Mouse (Mus musculus) limb, embryonic 11.5 days (tissue): ENCODE data around the gene Gm49391. TPM values are rescaled to one million over a fixed set of nuclear protein-coding genes. Genes with fewer than 3 reads are reported as not detected.

Experiments
- ATAC-seq: fragments of 200-750 bp; cut with Nextera tagmentation; 2 replicates; pipeline ENCODE4 v1.8.0; 2017; ENCODE audit warnings: low read depth; ENCODE audit not compliant: insufficient number of reproducible peaks, low FRiP score, low TSS enrichment
- DNase-seq: peaks from one replicate; pipeline ENCODE4 v3.0.0-alpha.2; 2015; ENCODE audit warnings: low spot score
- H3K27ac ChIP-seq: fragments of 300-500 bp; sonication (generic); replicated peaks from 2 replicates; pipeline ENCODE4 v1.5.1; 2014; ENCODE audit warnings: low read depth, mild to moderate bottlenecking, low read length
- H3K27me3 ChIP-seq: fragments of 300-500 bp; sonication (generic); 2 replicates; pipeline ENCODE4 v1.6.1; 2014; ENCODE audit warnings: mild to moderate bottlenecking, low read length, mixed read lengths; ENCODE audit not compliant: control insufficient read depth, insufficient read depth
- H3K36me3 ChIP-seq: fragments of 300-500 bp; sonication (generic); 2 replicates; pipeline ENCODE4 v1.6.1; 2014; ENCODE audit warnings: mild to moderate bottlenecking, low read length, moderate library complexity, mixed read lengths; ENCODE audit not compliant: control insufficient read depth, insufficient read depth
- H3K4me1 ChIP-seq: fragments of 300-500 bp; sonication (generic); 2 replicates; pipeline ENCODE4 v1.6.1; 2014; ENCODE audit warnings: low read length, mixed read lengths; ENCODE audit not compliant: control insufficient read depth, insufficient read depth
- H3K4me2 ChIP-seq: fragments of 300-500 bp; sonication (generic); 2 replicates; pipeline ENCODE4 v1.6.1; 2014; ENCODE audit warnings: low read depth, mild to moderate bottlenecking, moderate library complexity; ENCODE audit not compliant: severe bottlenecking
- H3K4me3 ChIP-seq: fragments of 300-500 bp; sonication (generic); 2 replicates; pipeline ENCODE4 v1.5.1; 2014; ENCODE audit warnings: low read depth, low read length
- H3K9ac ChIP-seq: fragments of 300-500 bp; sonication (generic); 2 replicates; pipeline ENCODE4 v1.6.1; 2014; ENCODE audit warnings: mild to moderate bottlenecking, low read length
- H3K9me3 ChIP-seq: fragments of 300-500 bp; sonication (generic); 2 replicates; pipeline ENCODE4 v1.6.1; 2016; ENCODE audit warnings: low read length; ENCODE audit not compliant: control insufficient read depth
- WGBS: fragments of 180-500 bp; shearing (Covaris S2); extraction: QIAGEN DNeasy Blood & Tissue Kit; methylation state at CpG from one replicate; pipeline ENCODE4 v1.1.7; 2014; 5-methylcytosine and 5-hydroxymethylcytosine counted together
- polyA plus RNA-seq: library from polyadenylated mRNA; unstranded; fragments of >200 nt; fragmentation: Nextera tagmentation; extraction: Ambion mirVana; gene quantifications from 2 replicates; pipeline ENCODE4 v1.2.1, GENCODE M21; 2014

The Gm49391 gene
- polyA plus RNA-seq, 1 experiment from 2014 or later, result 0.79 TPM

DNA sequence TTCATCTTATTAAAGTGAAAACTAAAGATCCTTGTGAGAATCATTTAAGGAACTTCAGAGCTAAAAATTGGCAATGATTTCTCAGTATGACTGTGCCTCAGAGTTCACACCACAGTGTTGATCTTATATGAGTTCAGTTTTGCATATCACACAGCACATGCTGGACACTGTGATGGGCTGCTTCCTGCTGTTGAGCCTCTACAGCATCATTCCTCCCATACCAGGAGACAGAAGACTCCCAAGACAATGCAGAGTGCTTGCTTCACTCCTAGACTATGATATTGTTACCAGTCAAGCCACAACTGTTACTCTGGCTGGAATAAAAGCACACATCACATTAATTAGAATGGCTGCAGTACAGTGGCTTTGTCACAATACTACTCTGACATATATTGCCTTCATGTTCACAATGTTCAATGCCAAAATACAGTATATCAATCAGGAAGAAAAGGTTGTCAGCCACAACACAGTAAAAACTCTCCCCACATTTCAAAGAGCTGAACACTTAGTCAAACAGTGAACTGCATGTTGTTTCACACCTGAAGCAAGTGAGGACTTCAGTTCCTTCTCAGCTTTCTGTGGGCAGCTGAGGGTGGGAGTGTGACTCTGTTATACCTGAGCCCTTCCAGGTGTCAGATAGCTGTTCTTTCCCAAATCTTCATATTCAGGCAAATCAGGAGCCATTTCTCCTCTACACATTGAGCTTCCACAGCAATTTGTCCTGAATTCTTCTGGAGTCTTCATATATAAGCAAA lies 40.8 kb downstream of the Gm49391 start:
- H3K4me1 ChIP-seq, result no peaks in the 10 kb centered on the region
- H3K36me3 ChIP-seq, result no peaks in the 10 kb centered on the region
- no peaks in the 10 kb centered on the region for H3K27me3 ChIP-seq
- DNase-seq (no peak), ATAC-seq (no peak)
- no peak overlapping the region for H3K27ac ChIP-seq
- no peak overlapping the region for H3K9ac ChIP-seq
- no peak overlapping the region for H3K4me2 ChIP-seq
- no peak overlapping the region for H3K4me3 ChIP-seq
- H3K9me3 ChIP-seq, result no peaks in the 10 kb centered on the region

DNA sequence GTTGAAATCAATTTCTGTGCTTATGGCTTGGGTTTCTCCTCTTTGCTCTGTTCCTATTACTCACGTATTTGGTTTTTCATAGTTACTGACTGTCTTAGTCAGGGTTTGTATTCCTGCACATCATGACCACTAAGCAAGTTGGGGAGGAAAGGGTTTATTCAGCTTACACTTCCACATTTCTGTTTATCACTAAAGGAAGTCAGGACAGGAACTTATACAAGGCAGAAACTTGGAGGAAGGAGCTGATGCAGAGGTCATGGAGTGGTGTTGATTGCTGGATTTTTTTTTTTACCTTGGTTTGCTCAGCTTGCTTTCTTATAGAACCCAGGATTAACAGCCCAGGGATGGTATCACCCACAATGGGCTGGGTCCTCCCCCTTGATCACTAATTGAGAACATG lies 44.1 kb downstream of the Gm49391 start:
- no peak for DNase-seq
- Histone ChIP-seq H3K27me3 (no peaks in the 10 kb centered on the region), H3K4me1 (no peaks in the 10 kb centered on the region), H3K4me2 (no peak overlapping the region), H3K9ac (no peak overlapping the region), H3K36me3 (no peaks in the 10 kb centered on the region), H3K4me3 (no peak overlapping the region), H3K27ac (no peak overlapping the region), H3K9me3 (no peaks in the 10 kb centered on the region)
- 100% methylated on average over 1 of the region's 1 CpGs for WGBS
- no peak for ATAC-seq

DNA sequence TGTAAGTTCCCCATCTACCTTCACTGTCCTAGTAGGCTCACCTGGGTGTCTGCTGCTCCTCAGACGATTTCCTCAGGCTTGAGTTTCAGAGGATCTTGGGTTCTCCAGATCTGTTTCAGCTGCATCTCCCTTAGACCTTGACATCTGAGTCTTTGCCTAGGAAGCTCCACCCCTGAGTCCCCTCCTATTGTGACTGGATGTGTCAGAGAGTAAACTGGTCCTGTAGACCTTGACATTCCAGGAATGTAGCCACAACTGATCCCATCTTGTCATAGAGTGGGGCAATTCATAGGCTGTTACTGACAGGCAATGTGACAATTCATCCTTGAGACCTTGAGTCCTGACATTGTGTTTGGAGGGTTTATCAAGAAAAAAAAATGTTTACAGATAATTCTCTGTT lies 72.1 kb downstream of the Gm49391 start, which contains the start of gene 4930486L24Rik:
4930486L24Rik (minus strand) TSS at position 195 of the 400 bp plus-strand sequence.
- no peaks in the 10 kb centered on the region for H3K9me3 ChIP-seq
- H3K36me3 ChIP-seq, result no peaks in the 10 kb centered on the region
- H3K4me3 ChIP-seq, result no peak within 1 kb of the TSS
- H3K9ac ChIP-seq, result no peak within 1 kb of the TSS
- no peak within 1 kb of the TSS for H3K27ac ChIP-seq
- H3K4me2 ChIP-seq, result no peak within 1 kb of the TSS
- DNase-seq (no peak), ATAC-seq (no peak)
- no peaks in the 10 kb centered on the region for H3K27me3 ChIP-seq
- WGBS, result 45% methylated on average over 1 of the region's 1 CpGs
- no peaks in the 10 kb centered on the region for H3K4me1 ChIP-seq

DNA sequence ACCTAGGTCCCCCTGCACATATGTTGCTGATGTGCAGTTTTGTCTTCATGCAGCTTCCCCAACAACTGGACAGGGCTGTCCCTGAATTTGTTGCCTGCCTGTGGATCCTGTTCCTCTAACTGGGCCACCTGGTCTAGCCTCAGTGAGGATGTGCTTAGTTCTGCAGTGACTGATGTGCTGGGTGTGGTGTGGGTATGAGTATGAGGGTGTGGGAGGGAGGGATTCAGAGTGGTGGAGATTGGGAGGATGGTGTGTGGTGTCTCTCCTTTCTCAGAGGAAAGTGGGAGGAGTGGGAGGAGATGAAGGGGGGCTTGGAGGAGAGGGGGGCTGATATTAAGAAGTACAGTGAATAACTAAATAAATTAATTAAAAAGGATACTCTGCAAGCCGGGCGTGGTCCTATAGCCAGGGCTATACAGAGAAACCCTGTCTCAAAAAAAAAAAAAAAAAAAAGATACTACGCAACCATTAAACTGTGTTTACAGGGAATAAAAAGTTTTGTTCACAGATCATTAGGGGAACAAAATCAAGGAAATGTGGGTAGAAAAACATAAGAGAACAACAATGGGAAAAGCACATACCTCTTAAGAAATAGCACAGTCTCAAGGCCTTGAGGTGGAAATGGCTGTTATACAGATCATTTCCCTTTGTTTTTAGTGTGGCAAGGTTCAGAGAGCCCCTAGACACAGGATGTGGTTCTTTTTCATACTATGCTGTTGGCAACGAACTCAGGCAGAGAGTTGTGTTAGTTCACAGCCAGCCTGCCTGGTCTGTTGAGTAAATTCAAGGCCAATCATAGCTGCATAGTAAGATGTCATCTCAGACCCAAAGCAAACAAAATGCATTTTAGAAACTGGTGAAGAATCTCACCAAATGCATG lies 87.9 kb downstream of the Gm49391 start:
- H3K4me1 ChIP-seq, result no peaks in the 10 kb centered on the region
- DNase-seq (no peak), ATAC-seq (no peak)
- H3K27ac ChIP-seq, result no peak overlapping the region
- no peak overlapping the region for H3K9ac ChIP-seq
- no peaks in the 10 kb centered on the region for H3K27me3 ChIP-seq
- H3K4me3 ChIP-seq, result no peak overlapping the region
- H3K9me3 ChIP-seq, result no peaks in the 10 kb centered on the region
- WGBS, result 79% methylated on average over 4 of the region's 4 CpGs
- H3K36me3 ChIP-seq, result no peaks in the 10 kb centered on the region
- H3K4me2 ChIP-seq, result no peak overlapping the region

Other genes with a start within 250 kb of the Gm49391 start
- gene BC051665, start 150.2 kb downstream of the Gm49391 start, polyA plus RNA-seq, result not detected in 2 replicates
- not detected in 2 replicates for gene Ctsll3, start 133.7 kb downstream of the Gm49391 start, polyA plus RNA-seq
- not detected in 2 replicates for gene 4930486L24Rik, start 72.1 kb downstream of the Gm49391 start, polyA plus RNA-seq
- 0.16 TPM in 1 of 2 replicates, not detected in the other for gene Gm49392, start 39.7 kb downstream of the Gm49391 start, polyA plus RNA-seq
- 1.5 and 3.2 TPM in 2 replicates for gene Ctla2b, start 39.1 kb downstream of the Gm49391 start, polyA plus RNA-seq
- gene Tpbpb, start 31.7 kb downstream of the Gm49391 start, polyA plus RNA-seq, result not detected in 2 replicates
- not detected in 2 replicates for gene Gm49393, start 981 bp downstream of the Gm49391 start, polyA plus RNA-seq
- gene Ctla2a, start 54 bp upstream of the Gm49391 start, polyA plus RNA-seq, result 12.5 and 13.8 TPM in 2 replicates
- not detected in 2 replicates for gene Tpbpa, start 5.4 kb upstream of the Gm49391 start, polyA plus RNA-seq
- gene Ctsj, start 69.4 kb upstream of the Gm49391 start, polyA plus RNA-seq, result not detected in 2 replicates
- not detected in 2 replicates for gene Ctsq, start 104.1 kb upstream of the Gm49391 start, polyA plus RNA-seq
- gene Ctsr, start 227.7 kb upstream of the Gm49391 start, polyA plus RNA-seq, result not detected in 2 replicates